Mouse (Mus musculus): ENCODE results near the gene Pex5. TPM values are rescaled to one million over a fixed set of nuclear protein-coding genes. Genes with fewer than 3 reads are reported as not detected.
"Not testable (repeated sequence)": the region's sequence is repeated elsewhere in the genome, so short reads cannot be mapped to it uniquely, and the experiment has no call there.

Gene Pex5
- polyA plus RNA-seq, 1 experiment = 0.42 TPM

DNA sequence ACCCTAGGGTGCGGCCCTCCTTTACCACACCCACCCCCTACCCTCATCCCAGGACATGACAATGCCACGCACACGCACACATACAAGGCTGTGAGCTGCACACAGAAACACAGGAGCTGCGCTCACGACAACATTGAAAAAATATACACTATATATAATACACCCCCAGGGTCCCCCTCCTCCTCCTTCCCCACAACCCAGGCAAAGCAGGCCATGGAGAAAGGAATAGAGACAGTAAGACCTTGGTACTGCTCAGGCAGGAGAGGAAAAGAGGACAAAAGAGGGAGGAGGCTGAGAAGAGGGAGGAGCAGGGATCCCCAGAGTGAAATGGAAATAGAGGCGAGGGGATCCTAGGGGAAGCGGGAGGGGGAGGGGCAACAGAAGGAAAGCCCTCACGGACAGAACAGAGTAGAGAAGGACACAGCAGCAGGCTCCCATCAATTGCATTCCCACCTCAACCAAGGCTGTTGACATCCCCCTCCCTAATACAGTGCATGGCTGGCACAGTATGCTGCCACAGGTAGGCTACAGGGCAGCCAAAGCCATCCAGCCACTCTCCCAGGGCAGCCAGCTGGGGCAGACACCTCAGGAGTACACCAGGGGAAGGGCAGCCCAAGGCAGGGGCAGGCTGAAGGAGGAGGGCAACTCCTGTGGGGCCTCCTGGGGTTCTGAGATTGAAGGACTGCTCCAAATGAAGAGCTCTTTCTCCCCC, 16.1 kb upstream of the Pex5 start:
- no peaks in the 10 kb centered on the region for H3K9me3 ChIP-seq (ENCODE audit: control insufficient read depth, low read length)
- H3K4me1 ChIP-seq (ENCODE audit: control insufficient read depth) = peaks cover 2% of the 10 kb centered on the region; the same call in 1 of the 2 replicates
- H3K4me3 ChIP-seq (replicated peaks) = no peak overlapping the region
- no peaks in the 10 kb centered on the region; the same call in 1 of the 2 replicates for H3K36me3 ChIP-seq (ENCODE audit: control insufficient read depth)
- no peaks in the 10 kb centered on the region for H3K27me3 ChIP-seq (ENCODE audit: control insufficient read depth)
- TF ChIP-seq GATA1 (IDR thresholded peaks at IDR 0.05; ENCODE audit: low read length) (no peak), TAL1 (IDR thresholded peaks at IDR 0.05; ENCODE audit: low read length) (no peak)

DNA sequence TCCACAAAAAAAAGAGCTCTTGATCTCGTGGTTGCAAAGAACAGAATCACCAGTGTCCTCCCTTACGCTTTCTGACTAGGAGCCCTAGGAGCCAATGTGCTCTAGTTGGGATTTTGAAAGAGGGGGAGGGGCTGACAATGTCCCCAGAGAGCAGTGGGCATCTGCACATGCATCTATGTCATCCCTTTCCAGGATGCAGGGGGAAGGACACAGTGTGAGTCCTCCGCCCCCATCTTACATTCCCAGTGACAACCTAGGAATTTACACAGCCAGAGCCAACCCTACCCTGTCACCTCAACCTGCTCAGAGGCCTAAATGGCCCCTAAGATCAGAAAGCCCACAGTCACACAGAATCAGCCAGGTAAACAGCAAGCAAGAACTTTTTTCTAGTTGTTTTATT, 15.5 kb upstream of the Pex5 start:
- H3K27me3 ChIP-seq (ENCODE audit: control insufficient read depth) = no peaks in the 10 kb centered on the region
- TF ChIP-seq GATA1 (IDR thresholded peaks at IDR 0.05; ENCODE audit: low read length) = no peak
- H3K4me1 ChIP-seq (ENCODE audit: control insufficient read depth) = peaks cover 7% of the 10 kb centered on the region
- no peaks in the 10 kb centered on the region for H3K9me3 ChIP-seq (ENCODE audit: control insufficient read depth, low read length)
- no peaks in the 10 kb centered on the region; the same call in 1 of the 2 replicates for H3K36me3 ChIP-seq (ENCODE audit: control insufficient read depth)
- H3K4me3 ChIP-seq (replicated peaks) = no peak overlapping the region

DNA sequence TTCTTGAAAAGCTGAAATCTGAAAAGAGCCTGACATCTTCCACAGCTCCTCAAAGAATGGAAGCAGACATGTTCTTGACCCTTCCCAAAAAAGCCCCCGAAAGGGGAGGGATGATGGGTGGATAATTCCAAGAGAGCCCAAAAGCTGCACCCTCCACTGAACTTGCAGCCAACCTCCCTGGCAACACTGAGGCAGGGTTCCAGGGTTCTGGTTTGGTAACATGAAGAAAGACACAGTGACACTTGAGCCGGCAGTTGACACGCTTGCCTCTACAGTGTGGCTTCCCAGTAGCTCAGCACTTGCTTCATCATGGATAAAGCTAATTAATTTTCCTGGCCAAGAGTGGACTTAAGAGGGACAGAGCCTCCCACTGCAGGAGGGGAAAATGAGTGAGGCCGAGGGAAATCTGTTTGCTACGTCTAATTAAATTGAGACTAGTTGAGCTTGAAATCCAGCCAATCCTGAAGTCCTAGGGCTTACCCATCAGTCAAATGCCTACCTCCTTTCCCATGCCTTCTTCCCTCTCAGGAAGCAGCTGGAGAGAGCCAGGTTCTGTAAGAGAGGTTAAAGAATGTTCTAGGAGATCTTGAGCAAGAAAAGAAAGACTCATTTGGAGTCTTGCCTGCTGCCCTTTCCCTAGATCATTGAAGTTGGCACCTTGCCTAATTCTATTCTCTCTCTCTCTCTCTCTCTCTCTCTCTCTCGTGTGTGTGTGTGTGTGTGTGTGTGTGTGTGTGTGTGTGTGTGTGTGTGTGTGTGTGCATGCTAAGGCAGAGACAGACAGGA, 13.1 kb upstream of the Pex5 start:
- Histone ChIP-seq H3K4me3 (replicated peaks) (no peak overlapping the region), H3K27me3 (ENCODE audit: control insufficient read depth) (no peaks in the 10 kb centered on the region), H3K9me3 (ENCODE audit: control insufficient read depth, low read length) (no peaks in the 10 kb centered on the region), H3K36me3 (ENCODE audit: control insufficient read depth) (no peaks in the 10 kb centered on the region; the same call in 1 of the 2 replicates), H3K4me1 (ENCODE audit: control insufficient read depth) (peaks cover 23% of the 10 kb centered on the region)
- TF ChIP-seq GATA1 (IDR thresholded peaks at IDR 0.05; ENCODE audit: low read length) = no peak
- no peak for TF ChIP-seq TAL1 (IDR thresholded peaks at IDR 0.05; ENCODE audit: low read length)

DNA sequence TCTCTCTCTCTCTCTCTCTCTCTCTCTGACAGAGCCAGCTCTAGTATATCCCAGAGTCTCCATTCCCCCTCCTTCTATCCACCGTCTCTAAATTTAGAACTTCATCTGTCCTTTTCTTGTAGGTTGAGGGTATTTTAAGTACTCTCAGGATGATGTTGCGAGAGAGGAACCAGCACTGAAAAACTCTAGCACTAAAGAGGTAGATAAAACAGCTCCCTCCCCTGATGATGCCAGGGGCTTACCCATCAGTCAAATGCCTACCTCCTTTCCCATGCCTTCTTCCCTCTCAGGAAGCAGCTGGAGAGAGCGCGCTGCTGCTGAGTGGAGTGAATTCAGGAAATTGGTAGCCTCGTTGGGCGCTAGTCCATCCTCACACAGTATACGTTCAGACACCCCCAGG, 12.4 kb upstream of the Pex5 start:
- no peaks in the 10 kb centered on the region for H3K9me3 ChIP-seq (ENCODE audit: control insufficient read depth, low read length)
- H3K4me3 ChIP-seq (replicated peaks) = no peak overlapping the region
- no peaks in the 10 kb centered on the region for H3K27me3 ChIP-seq (ENCODE audit: control insufficient read depth)
- peaks cover 23% of the 10 kb centered on the region for H3K4me1 ChIP-seq (ENCODE audit: control insufficient read depth)
- no peak for TF ChIP-seq TAL1 (IDR thresholded peaks at IDR 0.05; ENCODE audit: low read length)
- no peak for TF ChIP-seq GATA1 (IDR thresholded peaks at IDR 0.05; ENCODE audit: low read length)
- H3K36me3 ChIP-seq (ENCODE audit: control insufficient read depth) = no peaks in the 10 kb centered on the region; the same call in 1 of the 2 replicates

DNA sequence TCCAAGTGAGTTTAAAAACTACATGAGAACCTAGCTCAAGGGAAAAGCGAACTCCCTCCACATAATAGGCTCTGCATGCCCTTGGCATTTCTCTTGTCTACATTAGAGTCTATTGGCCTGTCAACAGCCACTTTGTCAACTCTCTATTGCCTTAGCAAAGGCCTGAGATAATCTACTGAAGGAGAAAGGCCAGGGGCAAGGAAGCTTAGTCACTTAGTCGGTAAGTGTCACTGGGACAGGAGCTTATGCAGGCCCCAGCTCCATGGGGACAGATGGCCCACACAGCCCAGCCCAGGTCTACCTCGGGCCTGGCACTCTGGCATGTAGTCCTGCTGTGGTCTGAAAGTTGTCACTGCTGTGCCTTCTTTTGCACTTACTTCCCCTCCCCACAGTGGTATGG, 11.7 kb upstream of the Pex5 start:
- Histone ChIP-seq H3K9me3 (ENCODE audit: control insufficient read depth, low read length) (no peaks in the 10 kb centered on the region), H3K36me3 (ENCODE audit: control insufficient read depth) (no peaks in the 10 kb centered on the region; the same call in 1 of the 2 replicates), H3K4me1 (ENCODE audit: control insufficient read depth) (peaks cover 23% of the 10 kb centered on the region), H3K27me3 (ENCODE audit: control insufficient read depth) (no peaks in the 10 kb centered on the region), H3K4me3 (replicated peaks) (no peak overlapping the region)
- TF ChIP-seq GATA1 (IDR thresholded peaks at IDR 0.05; ENCODE audit: low read length) = no peak
- no peak for TF ChIP-seq TAL1 (IDR thresholded peaks at IDR 0.05; ENCODE audit: low read length)

DNA sequence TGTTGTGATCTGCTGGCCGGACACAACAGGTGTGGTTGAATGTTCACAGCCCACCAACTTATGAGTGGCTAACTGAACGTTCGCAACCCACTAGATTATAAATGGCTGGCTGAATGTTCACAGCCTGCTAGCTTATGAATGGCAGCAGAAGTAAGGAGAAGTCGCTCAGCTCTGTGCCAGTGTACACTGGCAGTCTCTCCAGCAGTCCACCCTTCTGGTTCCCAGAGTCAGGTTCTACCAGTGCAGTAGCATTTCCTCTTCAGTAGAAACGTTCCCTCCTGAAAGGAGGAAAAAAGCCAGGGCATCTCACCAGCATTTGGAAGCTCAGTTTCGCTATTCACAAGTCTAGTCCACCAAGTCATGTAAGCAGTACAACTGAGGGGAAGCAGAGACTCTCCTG, 10.7 kb upstream of the Pex5 start:
- H3K9me3 ChIP-seq (ENCODE audit: control insufficient read depth, low read length) = no peaks in the 10 kb centered on the region
- peaks cover 23% of the 10 kb centered on the region for H3K4me1 ChIP-seq (ENCODE audit: control insufficient read depth)
- no peaks in the 10 kb centered on the region for H3K27me3 ChIP-seq (ENCODE audit: control insufficient read depth)
- no peak for TF ChIP-seq GATA1 (IDR thresholded peaks at IDR 0.05; ENCODE audit: low read length)
- no peak for TF ChIP-seq TAL1 (IDR thresholded peaks at IDR 0.05; ENCODE audit: low read length)
- H3K4me3 ChIP-seq (replicated peaks) = no peak overlapping the region
- H3K36me3 ChIP-seq (ENCODE audit: control insufficient read depth) = no peaks in the 10 kb centered on the region

DNA sequence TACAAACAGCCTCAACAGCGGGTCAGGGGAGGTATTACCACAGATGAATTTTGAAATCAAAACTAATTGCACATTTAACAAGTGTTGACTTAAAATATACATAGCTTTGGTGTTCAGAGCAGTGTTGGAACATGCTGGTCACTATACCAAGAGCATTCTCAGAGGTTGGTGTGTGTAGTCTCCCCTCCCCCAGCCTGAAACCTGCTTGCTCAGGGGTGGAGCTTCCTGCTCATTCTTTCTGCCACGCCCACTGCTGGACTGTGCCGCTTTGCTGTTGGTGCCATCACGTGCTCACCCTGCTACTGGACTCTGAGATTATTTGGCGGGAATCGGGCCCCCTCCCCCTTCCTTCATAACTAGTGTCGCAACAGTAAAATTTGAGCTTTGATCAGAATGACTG, 10.2 kb upstream of the Pex5 start:
- H3K36me3 ChIP-seq (ENCODE audit: control insufficient read depth); H3K9me3 ChIP-seq (ENCODE audit: control insufficient read depth, low read length); H3K27me3 ChIP-seq (ENCODE audit: control insufficient read depth); H3K4me3 ChIP-seq (replicated peaks): not testable (repeated sequence)
- peaks cover 23% of the 10 kb centered on the region for H3K4me1 ChIP-seq (ENCODE audit: control insufficient read depth)

DNA sequence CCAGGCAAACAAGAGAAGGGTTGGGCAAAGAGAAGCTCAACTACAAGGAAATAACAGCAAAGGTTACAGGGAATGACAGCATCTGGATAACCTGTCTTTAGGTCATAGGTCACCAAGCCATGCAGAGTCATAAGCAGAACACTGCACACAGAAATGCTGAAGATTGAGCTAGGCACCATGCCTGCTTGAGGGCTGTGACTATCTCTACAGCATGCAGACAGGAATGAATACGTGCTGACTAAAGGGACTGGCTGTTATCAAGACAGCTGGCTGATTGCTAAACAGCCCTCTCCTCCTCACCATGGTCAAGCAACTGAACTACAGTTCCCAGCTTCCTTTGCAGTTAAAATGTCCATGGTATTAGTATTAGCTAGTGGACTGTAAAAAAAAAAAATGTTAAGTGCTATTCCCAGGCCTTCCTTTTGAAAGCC, 9.2 kb upstream of the Pex5 start:
- TF ChIP-seq TAL1 (IDR thresholded peaks at IDR 0.05; ENCODE audit: low read length) (no peak), GATA1 (IDR thresholded peaks at IDR 0.05; ENCODE audit: low read length) (no peak)
- Histone ChIP-seq H3K36me3 (ENCODE audit: control insufficient read depth) (no peaks in the 10 kb centered on the region), H3K4me3 (replicated peaks) (no peak overlapping the region), H3K4me1 (ENCODE audit: control insufficient read depth) (peaks cover 23% of the 10 kb centered on the region), H3K9me3 (ENCODE audit: control insufficient read depth, low read length) (no peaks in the 10 kb centered on the region), H3K27me3 (ENCODE audit: control insufficient read depth) (no peaks in the 10 kb centered on the region)

DNA sequence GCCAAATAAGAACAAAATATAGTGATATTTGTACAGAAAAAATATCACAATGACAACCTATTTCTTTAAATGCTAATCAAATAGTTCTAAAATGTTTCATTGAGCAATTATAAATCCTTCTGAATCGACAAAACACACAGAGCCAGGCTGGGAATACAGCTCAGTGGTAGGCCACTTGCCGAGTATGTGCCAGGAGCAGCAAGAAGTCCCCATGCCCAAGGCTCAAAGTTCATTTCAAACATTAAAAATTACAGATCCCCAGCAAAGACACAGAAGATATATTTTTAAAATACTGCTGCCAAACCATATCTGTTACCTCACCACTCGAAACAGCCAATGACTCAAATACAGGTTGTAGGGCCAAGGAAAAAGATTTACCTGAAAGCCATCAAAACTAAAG, 3.8 kb upstream of the Pex5 start:
- H3K9me3 ChIP-seq (ENCODE audit: control insufficient read depth, low read length) = no peaks in the 10 kb centered on the region
- TF ChIP-seq GATA1 (IDR thresholded peaks at IDR 0.05; ENCODE audit: low read length) = no peak
- TF ChIP-seq TAL1 (IDR thresholded peaks at IDR 0.05; ENCODE audit: low read length) = no peak
- H3K27me3 ChIP-seq (ENCODE audit: control insufficient read depth) = no peaks in the 10 kb centered on the region
- H3K4me1 ChIP-seq (ENCODE audit: control insufficient read depth) = peaks cover 22% of the 10 kb centered on the region
- H3K36me3 ChIP-seq (ENCODE audit: control insufficient read depth) = no peaks in the 10 kb centered on the region
- H3K4me3 ChIP-seq (replicated peaks) = no peak overlapping the region

Data from erythroblast, embryonic 14.5 days (primary cell).